Mouse (Mus musculus) adrenal gland, adult 8-10 months (tissue): Measurements from ENCODE around the gene 1190005I06Rik. TPM values are rescaled to one million over a fixed set of nuclear protein-coding genes. Genes with fewer than 3 reads are reported as not detected.
"Not testable (repeated sequence)": the region's sequence is repeated elsewhere in the genome, so short reads cannot be mapped to it uniquely, and the experiment has no call there.

ENCODE experiments used
- DNase-seq: peaks from one replicate; pipeline ENCODE4 v3.0.0; 2022
- total RNA-seq, 4 experiments: library from RNA; stranded (reverse); gene quantifications; 2 replicates each; pipeline ENCODE4 v1.2.4; 2022

Gene 1190005I06Rik
- 10 to 100 TPM in 1 of 4 experiments, 1 to 10 TPM in 3; 5.6 to 10.8 (median 7.9) TPM for total RNA-seq

DNA sequence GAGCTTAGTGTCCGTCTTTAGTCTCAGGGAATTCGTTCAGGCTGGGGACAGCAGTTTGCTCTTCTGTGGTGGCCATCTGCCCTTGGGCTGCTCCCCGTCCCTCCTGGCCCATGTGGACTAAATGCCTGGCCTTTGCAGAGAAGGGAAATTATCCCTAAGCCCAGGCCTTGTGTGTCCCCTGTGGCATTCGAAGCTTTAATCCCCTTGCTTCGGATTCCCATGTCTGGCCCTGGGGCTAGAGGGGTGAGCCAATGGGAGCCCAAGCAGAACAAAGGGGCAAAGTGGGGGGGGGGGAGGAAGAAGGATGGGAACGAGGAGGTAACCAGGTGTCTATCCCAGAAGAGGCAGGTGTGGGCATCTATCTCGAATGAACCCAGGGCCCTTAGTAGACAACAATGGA, at the start of gene 1190005I06Rik:
1190005I06Rik (minus strand) TSS at position 101 of the 400 bp plus-strand sequence.
- DNase-seq, result no peak

DNA sequence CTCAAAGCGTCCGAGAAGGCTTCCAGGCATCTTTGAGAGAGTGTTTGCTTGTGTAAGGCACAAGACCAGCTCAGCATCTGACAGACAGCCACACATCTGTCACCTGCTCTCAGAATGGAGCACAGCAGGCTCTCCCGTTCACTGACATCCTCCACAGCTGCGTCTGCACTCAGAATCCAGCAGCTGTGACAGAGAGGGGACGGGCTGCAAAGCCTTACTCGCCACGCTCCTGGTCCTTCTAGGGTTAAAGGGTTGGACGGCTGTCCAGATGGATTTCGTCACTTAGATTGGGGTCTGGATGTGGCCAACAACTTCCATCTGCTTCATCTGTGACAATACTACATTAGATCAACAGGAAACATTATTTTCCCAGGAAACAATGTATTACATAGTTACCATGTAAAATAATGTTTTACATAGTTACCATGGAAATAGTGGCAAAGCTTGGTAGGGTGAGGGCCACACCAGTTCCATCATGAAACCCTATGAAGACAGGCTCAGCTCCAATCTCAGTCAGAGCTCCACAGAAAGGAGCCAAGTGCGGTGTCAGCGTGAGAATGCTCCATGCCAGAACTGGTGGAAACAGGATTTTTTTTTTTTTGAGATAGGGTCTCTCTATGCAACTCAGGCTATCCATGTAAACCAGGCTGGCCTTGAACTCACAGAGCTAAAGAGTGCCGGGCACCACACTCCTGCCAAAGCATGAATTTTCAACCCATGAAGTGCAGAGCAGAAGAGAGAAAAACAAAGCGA, 49.1 kb upstream of the 1190005I06Rik start:
- DNase-seq, result no peak

DNA sequence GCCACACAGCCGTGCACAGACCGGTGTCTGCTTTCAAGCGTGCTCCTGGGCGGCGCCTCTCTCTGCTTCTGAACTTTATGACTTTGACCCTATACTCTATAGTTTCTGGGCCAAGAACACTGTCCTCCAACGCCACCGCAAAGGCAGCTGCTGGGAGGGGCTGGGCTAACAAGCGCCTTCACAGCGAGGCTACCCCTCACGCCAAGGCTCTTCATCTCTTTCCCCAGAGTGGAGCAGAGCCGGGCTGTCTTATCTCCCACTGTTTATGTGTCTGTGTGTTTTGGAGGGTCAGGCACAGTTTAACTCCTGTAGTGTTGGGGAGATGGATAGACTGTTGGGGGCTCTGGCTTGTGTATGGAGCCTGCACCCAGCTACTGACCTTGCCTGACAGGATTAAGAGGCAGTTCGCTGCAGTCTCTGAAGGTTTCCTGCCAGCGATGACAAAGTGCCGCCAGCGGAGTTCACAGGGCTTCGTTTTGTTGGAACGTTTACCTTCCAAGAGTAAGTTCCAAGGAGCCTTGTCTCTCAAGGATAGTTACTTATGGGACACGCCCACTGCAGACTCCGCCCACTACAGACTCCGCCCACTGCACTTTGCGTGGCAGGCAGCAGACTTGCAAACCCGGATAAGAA, 46.5 kb upstream of the 1190005I06Rik start:
- no peak for DNase-seq

DNA sequence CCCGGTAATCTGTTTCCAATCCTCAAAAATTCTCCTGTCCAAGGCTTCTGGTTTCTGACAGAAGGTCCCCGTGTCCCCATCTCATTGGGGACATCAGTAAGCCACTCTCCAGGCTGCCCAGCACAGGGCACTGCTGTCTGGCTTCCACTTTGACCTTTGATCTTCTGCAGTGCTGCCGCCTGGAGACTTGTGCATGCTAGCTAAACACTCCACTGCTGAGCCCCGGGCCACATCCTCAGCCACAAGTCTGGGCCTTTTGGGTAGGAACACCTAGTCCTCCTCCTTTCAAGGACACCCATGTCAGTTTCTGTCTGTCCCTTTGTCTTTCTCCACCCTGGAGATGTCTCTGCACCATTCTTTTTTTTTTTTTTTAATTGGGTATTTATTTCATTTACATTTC, 45.5 kb upstream of the 1190005I06Rik start:
- DNase-seq, result no peak

DNA sequence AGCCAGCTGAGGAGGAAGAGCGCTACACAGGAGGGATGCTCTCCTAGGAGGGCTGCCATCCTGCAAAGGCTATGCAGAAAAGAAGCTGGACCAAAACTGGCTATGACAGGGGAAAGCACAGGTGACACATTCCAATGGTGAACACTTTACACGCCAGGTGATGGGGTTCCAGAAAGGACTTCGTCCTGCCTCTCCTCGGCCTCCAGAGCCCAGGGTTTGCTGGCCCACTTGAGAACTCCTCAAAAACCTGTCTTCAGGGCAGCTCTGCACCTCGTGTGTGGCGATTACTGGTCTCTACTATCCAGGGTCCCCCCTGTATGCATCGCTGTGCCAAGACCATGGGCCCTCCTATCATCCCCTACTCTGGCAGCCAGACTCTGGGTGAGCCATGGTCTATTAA, 41.1 kb upstream of the 1190005I06Rik start:
- no peak for DNase-seq

DNA sequence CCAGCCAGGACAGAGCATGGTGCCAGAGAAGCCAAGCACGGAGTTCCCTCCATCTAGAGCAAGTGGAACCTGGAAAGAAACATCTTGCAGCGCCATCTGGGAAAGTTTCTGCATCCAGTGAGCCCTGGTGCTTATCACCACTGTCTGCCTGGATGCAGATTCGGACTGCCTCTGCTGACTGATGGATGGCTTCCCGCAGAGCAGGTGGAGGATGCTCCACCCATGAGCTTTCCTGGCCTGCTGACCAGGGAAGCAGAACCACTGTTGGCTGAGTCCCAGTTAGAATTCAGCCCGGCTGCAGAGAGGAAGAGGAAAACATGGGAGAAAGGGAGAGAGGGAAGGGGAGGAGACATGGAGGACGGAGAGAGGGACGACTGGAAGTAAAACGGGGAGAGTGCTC, 40.4 kb upstream of the 1190005I06Rik start:
- no peak for DNase-seq

DNA sequence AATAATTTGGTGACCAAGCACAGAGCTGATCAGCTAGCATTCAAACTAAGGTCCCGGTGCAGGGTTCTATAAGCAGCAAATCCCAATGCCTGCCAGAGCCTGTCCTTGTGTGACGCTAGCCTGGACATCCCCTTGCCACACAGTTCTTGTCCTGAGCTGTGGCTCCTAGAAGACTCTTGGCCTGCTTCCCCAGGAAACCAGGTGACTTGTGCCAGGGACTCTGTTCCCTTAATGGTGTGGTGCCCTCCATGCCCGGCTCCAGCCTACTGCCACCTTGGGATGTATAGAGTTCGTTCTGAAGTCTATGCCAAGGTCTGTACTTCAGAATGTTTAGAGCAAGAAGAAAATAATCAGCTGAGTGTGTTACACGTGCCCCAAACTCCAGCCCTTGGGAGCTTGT, 39.1 kb upstream of the 1190005I06Rik start:
- DNase-seq, result no peak

DNA sequence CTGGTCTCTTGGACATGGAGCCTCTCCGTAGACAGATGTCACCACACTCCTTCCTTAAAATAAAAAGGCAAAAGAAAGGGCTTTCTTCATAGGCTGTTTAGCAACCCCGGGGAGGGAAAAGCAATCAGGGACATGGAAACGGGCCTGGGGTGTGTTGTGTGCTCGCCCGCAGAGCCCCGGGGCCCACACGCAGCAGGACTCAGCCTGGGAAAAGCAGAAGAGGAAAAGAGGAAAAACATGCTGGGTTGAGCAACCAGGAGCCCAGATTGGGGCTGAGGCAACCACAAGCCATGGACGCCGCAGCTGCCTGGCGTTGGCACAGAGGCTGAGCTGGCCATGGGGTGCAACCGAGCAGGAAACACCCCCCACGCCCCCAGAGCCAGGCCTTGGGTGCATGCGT, 38.6 kb upstream of the 1190005I06Rik start:
- peak; percentile 55 for DNase-seq

DNA sequence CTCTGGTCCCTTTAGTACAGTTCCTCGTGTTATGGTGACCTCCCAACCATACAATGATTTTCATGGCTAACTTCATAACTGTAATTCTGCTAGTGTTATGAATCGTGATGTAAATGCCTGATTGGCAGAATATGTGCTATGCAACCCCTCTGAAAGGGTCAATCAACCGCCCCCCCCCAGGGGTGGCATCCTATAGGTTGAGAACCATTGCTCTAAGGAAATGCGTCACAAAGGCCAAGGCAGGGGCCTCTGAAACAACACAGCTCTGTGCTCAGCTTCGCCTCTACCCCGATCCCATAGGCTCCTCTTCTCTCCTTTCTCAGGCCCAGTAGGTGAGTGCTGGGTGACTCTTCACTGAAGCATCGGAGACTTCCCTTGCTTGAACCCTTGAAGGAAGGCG, 38.2 kb upstream of the 1190005I06Rik start:
- DNase-seq, result no peak

DNA sequence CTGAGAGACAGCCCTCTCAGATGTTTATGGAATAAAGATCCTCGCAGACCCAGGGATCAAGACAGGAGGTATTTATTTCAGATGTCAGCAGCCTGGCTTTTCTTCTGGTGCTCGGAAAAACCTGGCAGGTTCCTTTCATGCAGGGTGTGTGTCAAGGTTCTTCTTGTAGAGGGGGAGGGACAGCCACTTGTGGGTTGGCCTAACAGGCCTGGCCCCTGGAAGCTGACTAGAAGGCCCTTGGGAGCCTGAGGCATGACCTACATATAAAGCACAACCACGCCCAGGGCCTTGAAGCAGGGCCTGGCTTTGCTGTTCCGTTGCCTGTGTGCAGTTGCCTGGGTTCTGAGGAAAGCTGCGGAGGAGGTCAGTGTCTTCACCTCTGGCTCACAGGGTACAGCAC, 37.7 kb upstream of the 1190005I06Rik start:
- DNase-seq, result peak; percentile 92

DNA sequence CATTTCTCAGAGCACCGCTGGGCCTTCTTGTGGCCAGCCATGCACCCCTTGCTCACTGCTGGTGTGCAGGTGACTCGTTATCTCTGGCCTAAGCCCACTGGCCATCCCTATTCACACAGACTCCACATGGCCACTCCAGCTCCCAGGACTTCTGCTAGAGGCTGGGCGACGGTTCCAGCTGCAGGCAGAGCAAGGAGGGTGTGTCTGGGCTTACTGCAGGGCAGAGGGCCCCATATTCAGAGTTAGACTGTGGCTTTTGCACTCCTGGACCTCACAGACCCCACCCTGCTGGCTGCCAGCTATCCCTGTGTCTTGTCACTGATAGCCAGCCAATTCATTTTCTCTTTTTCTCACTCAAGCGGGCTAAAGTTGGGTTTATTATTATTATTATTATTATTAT, 36.6 kb upstream of the 1190005I06Rik start:
- no peak for DNase-seq

DNA sequence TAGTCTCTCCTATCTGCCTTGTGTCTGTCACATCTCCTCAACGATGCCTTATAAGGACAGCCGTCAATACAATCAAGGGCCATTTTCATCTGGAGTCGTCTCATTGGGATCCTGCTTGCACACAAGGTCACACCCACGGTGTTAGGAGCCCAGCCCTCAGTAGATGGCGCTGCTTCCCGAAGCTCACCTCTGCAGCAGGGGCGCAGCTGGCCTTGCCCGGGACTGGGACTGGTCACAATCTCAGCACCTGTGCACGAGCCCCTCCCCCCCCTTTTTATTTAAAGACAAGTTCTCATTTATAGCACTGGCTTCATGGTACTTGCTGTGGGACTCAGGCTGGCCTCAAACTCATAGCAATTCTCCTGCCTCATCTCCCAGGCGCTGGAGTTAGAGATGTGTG, 36.2 kb upstream of the 1190005I06Rik start:
- peak; percentile 69 for DNase-seq

DNA sequence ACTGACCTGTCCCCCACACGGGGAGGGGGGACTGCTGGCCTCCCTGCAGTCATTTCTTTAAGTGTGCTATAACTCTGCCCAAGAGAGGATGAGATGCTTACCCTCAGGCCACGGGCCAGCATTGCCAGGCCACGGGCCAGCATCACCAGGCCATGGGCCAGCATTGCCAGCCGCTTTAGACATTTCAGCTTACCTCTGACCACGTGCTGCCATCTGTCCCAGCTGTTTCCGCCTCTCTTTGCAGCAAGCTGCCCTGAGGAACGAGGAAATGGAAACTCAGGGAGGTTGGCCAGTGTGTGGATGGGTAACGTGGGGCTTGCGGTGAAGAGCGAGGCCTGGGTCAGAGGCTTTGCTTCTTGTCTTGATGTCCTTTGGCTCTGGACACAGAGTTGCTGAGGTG, 33.7 kb upstream of the 1190005I06Rik start:
- DNase-seq, result no peak

DNA sequence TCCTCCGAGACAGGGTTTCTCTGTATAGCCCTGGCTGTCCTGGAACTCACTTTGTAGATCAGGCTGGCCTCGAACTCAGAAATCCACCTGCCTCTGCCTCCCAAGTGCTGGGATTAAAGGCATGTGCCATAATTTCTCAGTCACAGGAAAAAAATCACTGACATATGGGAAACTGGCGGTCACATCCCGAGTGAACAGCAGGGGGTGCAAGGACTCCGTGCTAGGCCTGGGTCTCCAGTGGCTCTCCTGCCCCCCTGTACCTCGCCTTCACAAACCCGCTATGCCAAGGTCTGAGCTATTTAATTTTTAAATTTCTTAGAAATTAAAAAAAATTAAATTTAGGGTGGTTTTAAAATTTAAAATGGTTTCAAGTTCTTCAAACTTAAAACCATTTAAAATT, 33.0 kb upstream of the 1190005I06Rik start:
- DNase-seq, result not testable (repeated sequence)

DNA sequence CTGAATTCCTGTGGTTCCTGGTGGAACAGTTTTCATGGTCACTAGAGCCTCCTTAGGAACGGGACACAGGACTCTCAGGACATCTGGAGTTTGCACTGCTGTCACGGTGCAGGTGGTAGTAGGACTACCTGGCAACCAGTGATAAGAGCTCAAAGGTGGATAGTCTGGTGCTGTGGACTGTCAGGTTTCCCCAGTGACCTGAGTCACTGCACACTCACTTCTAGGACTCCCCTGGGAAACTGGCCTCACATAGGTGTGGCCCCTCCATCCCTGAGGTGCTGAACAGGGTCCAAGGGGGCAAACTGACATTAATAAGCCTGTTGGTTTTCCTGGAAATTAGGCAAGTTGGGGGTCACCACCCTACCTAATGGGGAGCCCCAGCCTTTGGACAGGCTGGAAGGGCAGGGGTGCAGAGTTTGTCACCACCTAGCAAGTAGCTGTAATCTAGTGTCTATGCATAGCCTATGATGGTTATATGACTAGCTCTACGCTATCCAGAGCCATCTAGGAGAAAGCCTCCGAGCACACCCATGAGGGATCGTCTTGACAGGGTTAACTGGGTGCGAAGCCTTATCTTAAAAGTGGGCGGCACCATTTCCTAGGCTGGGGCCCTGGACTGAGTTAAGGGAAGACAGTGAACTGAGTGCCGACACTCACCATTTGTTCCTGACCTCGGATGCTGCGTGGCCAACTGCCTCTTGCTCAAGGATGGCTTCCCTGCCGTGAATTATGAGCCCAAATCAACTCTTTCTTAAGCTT, 32.4 kb upstream of the 1190005I06Rik start:
- no peak for DNase-seq

DNA sequence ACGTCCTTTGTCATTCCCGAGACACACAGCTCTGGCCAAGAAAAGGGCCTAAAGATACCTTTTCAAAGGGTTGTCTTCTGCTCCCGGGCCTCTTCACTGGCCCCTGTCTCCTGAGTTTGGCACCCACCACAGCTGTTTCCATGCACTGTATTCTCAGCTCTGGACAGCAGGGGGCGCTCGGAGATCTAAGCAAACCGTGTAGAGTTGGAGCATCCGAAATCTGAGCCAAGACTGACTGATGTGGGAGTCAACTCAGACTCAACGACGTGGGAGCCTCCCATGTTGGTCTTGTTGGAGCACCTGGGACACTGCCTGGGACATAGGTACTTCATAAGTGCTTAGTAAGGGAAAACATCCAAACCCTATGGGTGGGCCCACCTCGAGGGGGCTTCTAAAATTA, 31.0 kb upstream of the 1190005I06Rik start:
- DNase-seq, result peak; percentile 65

DNA sequence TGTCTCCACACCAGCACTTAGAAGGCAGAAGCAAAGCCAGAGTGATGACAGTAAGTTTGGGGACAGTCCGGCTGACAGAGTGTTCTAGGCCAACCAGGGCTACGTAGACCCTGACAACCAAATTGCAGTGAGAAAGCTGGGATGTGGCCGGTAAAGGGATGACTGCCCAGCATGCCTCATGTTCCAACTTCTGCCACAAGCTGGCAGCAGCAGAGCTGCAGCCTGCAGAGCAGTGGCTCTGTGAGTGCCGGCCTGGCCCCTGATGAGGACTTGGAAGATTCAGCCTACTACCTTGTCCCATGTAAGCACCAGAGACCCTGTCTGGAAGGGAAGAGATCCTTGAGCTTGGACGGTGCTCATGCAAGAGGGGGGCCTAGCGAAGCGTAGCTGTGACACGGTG, 28.3 kb upstream of the 1190005I06Rik start:
- no peak for DNase-seq

DNA sequence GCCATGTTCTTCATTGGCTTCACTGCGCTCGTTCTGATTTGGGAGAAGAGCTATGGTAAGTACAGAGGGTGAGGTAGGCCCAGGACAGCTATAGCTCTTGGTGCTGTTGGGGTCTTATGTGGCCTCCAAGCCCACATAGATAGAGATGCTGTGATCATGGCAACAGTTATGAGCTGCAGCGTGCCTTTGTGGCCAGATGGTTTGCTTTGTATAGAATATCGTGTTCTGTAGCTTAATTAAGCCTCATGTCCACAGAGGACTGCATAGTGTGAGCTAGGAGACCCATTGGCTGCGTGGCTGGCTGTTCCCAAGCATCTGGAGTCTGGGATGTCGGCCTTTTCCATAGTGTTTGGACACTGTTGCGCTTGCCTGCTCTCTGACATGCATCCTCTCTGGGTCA, 25.9 kb upstream of the 1190005I06Rik start:
- no peak for DNase-seq

DNA sequence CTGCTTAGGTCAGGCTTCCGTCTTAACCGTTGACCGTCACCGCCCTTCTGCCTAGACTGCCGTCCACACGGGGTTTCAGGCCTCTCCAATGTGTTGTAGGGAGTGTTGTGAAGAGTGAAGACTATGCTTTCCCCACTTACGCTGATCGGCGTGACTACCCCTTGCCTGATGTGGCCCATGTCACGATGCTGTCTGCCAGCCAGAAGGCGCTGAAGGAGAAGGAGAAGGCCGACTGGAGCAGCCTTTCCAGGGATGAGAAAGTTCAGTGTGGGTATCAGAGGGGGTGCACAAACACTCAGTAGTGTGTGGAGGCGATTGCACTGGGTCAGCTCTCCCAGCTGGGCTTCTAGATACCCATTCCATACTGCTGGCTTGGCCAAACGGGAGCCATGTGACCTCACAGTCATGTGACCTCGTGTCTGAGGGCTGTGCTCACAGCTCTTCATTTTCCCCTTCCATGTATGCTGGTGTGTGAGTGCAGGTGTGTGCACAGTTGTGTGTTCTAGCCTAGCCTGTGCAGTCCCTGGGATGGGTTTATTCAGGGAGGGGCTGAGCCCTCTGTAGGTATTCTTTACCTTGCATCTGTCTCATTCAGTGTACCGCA, 25.3 kb upstream of the 1190005I06Rik start:
- no peak for DNase-seq

DNA sequence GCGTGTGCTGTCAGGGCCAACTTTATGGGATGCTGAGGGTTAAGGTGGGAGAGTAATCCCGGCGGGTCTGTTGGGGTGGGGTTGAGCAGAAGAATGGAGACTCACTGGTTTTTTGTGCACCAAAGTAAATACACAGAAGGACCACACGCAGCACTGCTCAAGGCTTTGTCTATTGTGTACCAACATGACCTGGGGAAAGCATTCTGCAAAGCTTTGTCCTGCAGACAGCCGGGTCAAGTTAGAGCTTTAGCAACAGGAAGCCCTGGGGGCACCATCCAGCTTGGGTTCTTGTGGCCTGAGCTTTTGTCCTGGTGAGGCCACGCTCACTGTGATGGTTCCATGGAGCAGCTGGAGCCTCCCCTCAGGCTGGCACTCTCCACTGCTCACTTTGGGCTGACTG, 24.3 kb upstream of the 1190005I06Rik start:
- DNase-seq, result no peak

DNA sequence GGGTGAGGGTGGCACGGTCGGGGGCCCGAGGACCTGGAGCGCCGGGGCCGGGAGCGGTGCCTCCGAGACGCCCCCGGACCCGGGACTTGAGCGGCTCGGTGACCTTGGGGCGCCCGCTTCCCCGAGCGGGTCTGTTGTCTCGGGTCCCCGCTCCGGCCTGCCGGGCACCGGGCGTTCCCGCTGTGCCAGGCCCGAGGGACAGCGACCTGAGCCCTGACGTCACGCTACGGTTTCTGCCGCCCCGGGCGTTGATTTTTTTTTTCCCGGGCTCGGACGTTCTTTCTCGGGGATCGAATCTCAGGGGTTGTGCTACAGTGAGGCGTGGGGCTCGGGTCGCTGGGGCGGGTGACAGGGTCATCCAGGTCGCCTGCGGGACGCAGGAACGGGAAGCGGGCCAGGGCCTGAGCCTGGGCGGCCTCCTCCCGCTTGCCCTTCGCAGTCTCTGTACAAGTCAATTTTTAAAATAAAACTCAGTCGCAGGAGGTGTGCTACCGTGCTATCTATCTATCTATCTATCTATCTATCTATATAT, 21.0 kb upstream of the 1190005I06Rik start, which contains the start of gene Emc8:
Emc8 (minus strand) TSS at position 200 of the 532 bp plus-strand sequence.
- DNase-seq, result no peak

DNA sequence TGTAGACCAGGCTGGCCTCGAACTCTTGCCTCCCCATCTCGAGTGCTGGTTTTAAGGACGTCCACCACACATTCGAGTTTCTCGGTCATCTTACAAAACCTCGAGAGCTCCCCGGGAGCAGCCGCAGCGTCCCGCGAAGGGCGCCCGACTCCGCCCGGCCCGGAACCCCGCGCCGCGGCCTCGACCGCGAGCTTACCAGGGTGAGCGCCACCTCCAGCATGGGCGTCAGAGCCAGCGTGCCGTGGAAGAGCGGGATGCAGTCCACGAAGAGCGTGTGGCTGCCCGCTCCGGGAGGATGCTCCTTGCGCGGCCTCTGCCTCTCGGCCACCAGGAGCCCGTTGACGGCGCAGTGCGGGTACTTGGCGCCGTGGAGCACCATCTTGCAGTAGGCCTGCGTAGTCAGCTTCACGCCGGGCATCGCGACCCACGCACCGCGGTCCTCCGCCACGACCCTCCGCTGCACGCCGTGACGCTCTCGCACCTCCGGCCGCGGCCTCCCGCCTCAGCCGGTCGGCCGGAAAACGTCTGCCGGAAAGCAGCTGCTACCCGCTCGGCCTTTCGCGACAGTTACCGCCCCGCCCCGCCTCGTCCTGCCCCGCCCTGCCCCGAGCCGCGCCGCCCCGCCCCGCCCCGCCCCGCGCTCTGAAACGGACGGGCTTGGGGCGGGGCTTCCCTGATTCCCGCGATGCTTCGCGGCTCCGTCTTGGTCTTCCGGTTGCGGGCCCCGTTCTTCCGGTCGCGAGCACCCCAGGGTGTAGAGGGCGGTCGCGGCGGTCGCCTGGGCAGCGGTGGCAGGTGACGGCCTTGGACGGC, 20.3 kb upstream of the 1190005I06Rik start, which contains the start of the genes Gm27021 and Cox4i1:
Gm27021 (minus strand) TSS at position 519 of the 813 bp plus-strand sequence.
Cox4i1 (plus strand) TSS at position 662 of the 813 bp plus-strand sequence.
- peak; percentile 88 for DNase-seq
